Mouse (Mus musculus) heart, adult 2 months (tissue): Measurements from ENCODE around the gene Stat3.

Experiments used
- CTCF ChIP-seq: fragments of 200-600 bp; IDR thresholded peaks from 2 replicates; pipeline ENCODE4 v1.8.1; 2022; ENCODE audit warnings: antibody characterized with exemption, mild to moderate bottlenecking, moderate library complexity
- POLR2A ChIP-seq: fragments of 200-500 bp; IDR thresholded peaks from 2 replicates; pipeline ENCODE4 v1.6.1; 2011; ENCODE audit warnings: mild to moderate bottlenecking, low read depth, low read length, control low read depth; ENCODE audit not compliant: insufficient read depth

DNA sequence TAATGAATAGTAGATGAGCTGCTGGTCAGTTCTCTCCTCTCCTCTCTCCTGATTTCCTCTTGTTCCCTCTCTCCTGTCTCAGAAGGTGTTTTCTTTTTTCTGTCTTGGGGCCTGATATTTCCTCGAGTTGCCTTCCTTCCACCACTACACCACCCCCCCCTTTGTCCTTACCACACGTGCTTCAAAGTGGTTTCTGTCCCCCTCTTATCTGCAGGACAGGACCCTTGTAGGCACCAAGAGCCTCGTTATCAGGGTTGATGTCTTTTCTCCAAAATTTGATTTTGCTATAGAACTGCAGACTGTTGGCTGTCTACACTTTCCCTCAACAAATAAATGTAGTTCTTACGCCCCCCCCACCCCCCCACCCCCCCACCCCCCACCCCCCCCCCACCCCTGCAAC is 9.0 kb upstream of the Stat3 start:
- TF ChIP-seq CTCF (no peak), POLR2A (no peak)
